Mouse (Mus musculus) neural tube, embryonic 13.5 days (tissue): Measurements from ENCODE around the gene Gm37419. TPM values are rescaled to one million over a fixed set of nuclear protein-coding genes. Genes with fewer than 3 reads are reported as not detected.

Experiments used
- ATAC-seq: fragments of 200-750 bp; cut with Nextera tagmentation; 2 replicates; pipeline ENCODE4 v1.8.0; 2017; ENCODE audit warnings: low read depth, mild to moderate bottlenecking, moderate TSS enrichment, moderate library complexity
- H3K27ac ChIP-seq: fragments of 300-500 bp; sonication (generic); replicated peaks from 2 replicates; pipeline ENCODE4 v1.5.1; 2015; ENCODE audit warnings: moderate library complexity, mild to moderate bottlenecking, inconsistent platforms
- H3K27me3 ChIP-seq: fragments of 300-500 bp; sonication (generic); 2 replicates; pipeline ENCODE4 v1.6.1; 2015; ENCODE audit warnings: mild to moderate bottlenecking, inconsistent platforms
- H3K36me3 ChIP-seq: fragments of 300-500 bp; sonication (generic); 2 replicates; pipeline ENCODE4 v1.6.1; 2015; ENCODE audit warnings: mild to moderate bottlenecking, inconsistent platforms
- H3K4me1 ChIP-seq: fragments of 300-500 bp; sonication (generic); replicated peaks from 2 replicates; pipeline ENCODE4 v1.6.1; 2015; ENCODE audit warnings: inconsistent platforms
- H3K4me2 ChIP-seq: fragments of 300-500 bp; sonication (generic); 2 replicates; pipeline ENCODE4 v1.6.1; 2015; ENCODE audit warnings: inconsistent platforms, mild to moderate bottlenecking, moderate library complexity
- H3K4me3 ChIP-seq: fragments of 300-500 bp; sonication (generic); 2 replicates; pipeline ENCODE4 v1.5.1; 2015; ENCODE audit warnings: mild to moderate bottlenecking, inconsistent platforms
- H3K9ac ChIP-seq: fragments of 300-500 bp; sonication (generic); 2 replicates; pipeline ENCODE4 v1.6.1; 2015; ENCODE audit warnings: moderate library complexity, mild to moderate bottlenecking, inconsistent platforms
- H3K9me3 ChIP-seq: fragments of 300-500 bp; sonication (generic); 2 replicates; pipeline ENCODE4 v1.6.1; 2016; ENCODE audit warnings: inconsistent platforms
- WGBS: fragments of 180-500 bp; shearing (Covaris S2); methylation state at CpG from one replicate; pipeline ENCODE4 v1.1.7; 2015; 5-methylcytosine and 5-hydroxymethylcytosine counted together
- polyA plus RNA-seq: library from polyadenylated mRNA; unstranded; fragments of >200 nt; fragmentation: Nextera tagmentation; extraction: Ambion mirVana; gene quantifications from 2 replicates; pipeline ENCODE4 v1.2.1, GENCODE M21; 2015

Gene Gm37419
- polyA plus RNA-seq, 1 experiment from 2014 or later: not detected

DNA sequence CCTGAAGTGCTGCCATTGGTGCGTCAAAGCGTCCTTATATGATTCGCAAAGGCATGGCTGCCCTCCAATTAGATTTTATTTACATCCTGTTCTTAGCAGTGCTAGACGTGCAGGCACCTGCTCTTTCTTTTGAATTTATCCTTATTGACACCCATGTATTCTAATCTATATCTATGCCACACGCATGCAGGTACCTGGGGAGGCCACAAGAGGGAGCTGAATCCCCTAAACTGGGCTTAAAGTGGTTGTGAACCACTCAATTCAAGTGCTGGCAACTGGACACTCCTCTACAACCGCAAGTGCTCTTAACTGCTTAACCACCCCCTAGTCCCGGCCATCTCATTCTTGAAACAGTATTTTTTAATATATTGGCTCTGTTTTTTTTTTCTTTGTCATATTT is 21.0 kb upstream of the Gm37419 start:
- H3K4me2 ChIP-seq: no peak overlapping the region
- ATAC-seq: no peak
- no peak overlapping the region for H3K9ac ChIP-seq
- no peak overlapping the region for H3K4me3 ChIP-seq
- no peak overlapping the region for H3K27ac ChIP-seq
- H3K36me3 ChIP-seq: peaks cover 9% of the 10 kb centered on the region
- H3K9me3 ChIP-seq: no peaks in the 10 kb centered on the region
- H3K4me1 ChIP-seq: no peaks in the 10 kb centered on the region
- WGBS: 80% methylated on average over 7 of the region's 7 CpGs
- no peaks in the 10 kb centered on the region for H3K27me3 ChIP-seq

DNA sequence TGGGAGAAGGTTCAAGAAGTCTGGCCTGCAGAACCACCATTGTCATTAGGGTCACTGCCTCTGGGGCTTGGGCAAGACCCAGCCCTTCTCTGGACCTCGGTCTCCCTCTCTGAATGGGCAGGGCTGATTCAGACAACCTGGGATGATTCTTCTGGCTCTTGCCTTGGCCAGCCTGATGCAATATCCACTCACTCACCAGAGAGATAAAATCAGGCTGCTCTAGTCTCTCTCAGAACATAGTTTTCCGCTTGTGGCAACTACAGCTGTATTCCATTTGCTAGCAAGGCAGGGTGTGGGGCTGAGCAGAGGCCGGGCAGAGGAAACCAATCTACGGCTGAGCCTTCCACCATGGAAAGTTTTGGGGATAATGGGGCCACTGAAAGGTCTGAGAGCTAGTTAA is 19.4 kb upstream of the Gm37419 start:
- no peak overlapping the region for H3K27ac ChIP-seq
- no peak overlapping the region for H3K4me2 ChIP-seq
- WGBS: 91% methylated on average over 4 of the region's 4 CpGs
- no peaks in the 10 kb centered on the region for H3K4me1 ChIP-seq
- H3K9ac ChIP-seq: no peak overlapping the region
- peaks cover 9% of the 10 kb centered on the region for H3K36me3 ChIP-seq
- H3K4me3 ChIP-seq: no peak overlapping the region
- no peaks in the 10 kb centered on the region for H3K9me3 ChIP-seq
- ATAC-seq: no peak
- no peaks in the 10 kb centered on the region for H3K27me3 ChIP-seq

DNA sequence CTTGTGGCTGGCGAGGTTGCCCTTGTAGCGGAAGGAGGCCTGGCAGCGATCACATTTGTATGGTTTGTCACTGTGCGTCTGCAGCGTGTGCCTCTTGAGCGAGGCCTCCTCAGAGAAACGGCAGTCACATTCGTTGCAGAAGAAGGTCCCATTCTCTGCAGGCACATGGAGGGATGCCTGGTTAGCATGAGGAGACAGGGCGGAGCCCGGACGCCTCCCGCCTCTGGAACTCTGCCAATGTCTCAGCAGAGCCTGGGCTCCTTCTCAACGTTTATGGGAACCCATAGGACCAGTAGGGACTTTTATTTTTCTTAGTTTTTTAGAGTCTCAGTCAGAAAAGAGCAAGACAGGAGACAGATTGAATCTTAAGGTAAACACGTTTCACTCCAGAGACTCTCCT is 18.4 kb upstream of the Gm37419 start:
- Histone ChIP-seq H3K27ac (no peak overlapping the region), H3K9ac (no peak overlapping the region), H3K36me3 (peaks cover 9% of the 10 kb centered on the region), H3K27me3 (no peaks in the 10 kb centered on the region), H3K9me3 (no peaks in the 10 kb centered on the region), H3K4me2 (no peak overlapping the region), H3K4me3 (no peak overlapping the region), H3K4me1 (no peaks in the 10 kb centered on the region)
- 83% methylated on average over 14 of the region's 14 CpGs for WGBS
- ATAC-seq: no peak

DNA sequence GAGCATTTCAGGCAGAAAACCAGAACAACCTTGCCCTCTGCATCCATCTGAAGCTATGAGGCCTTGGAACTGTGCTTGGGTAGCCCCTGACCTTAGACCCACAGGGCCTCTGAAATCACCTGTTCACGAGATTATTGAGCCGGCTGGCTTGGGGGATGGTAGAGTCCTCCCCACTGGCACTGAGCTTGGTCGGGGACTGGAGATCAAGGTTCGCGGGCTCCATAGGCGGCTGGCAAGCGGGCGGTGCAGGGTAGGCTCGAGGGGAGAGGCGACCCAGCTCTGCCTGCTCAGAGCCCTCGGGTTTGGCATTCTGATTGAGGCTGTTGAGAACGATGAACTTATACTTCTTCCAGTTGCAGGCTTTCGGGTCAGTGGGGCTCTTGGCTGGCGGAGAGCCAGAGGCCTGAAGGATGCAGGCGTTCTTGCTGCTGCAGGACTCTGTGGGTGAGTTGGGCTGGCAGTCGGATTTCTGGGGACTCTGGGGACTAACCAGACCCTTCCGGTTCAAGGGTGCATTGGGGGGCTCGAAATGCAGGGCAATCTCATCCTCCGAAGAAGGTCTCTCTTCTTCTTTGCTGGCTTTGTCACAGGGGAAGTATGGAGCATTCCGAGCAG is 16.0 kb upstream of the Gm37419 start:
- H3K27ac ChIP-seq: no peak overlapping the region
- H3K27me3 ChIP-seq: no peaks in the 10 kb centered on the region
- no peaks in the 10 kb centered on the region for H3K9me3 ChIP-seq
- whole genome bisulfite sequencing: 81% methylated on average over 20 of the region's 20 CpGs
- no peaks in the 10 kb centered on the region for H3K4me1 ChIP-seq
- no peak overlapping the region for H3K4me3 ChIP-seq
- H3K4me2 ChIP-seq: no peak overlapping the region
- no peak for ATAC-seq
- H3K36me3 ChIP-seq: peaks cover 9% of the 10 kb centered on the region
- no peak overlapping the region for H3K9ac ChIP-seq

DNA sequence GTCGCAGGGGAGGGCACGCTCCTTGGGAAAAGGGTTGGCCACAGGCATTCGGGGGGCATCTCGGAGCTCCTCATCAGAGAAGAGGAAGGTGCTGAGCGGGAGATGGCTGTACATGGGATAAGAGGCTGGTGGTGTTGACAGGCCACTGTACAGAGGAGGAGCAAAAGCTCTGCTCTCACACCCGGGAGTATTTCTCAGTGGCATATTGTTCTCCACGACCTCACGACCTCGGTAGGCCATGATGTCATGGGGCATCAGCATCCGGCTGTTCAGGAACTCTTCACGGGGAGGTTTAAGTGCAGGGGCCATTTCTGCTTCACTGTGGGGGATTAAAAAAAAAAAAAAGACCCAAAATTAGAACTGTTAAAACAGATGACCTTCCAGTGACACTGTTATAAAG is 15.4 kb upstream of the Gm37419 start:
- no peak for ATAC-seq
- WGBS: 75% methylated on average over 11 of the region's 11 CpGs
- Histone ChIP-seq H3K36me3 (peaks cover 4% of the 10 kb centered on the region), H3K4me2 (no peak overlapping the region), H3K9ac (no peak overlapping the region), H3K27ac (no peak overlapping the region), H3K9me3 (no peaks in the 10 kb centered on the region), H3K27me3 (no peaks in the 10 kb centered on the region), H3K4me1 (no peaks in the 10 kb centered on the region), H3K4me3 (no peak overlapping the region)

DNA sequence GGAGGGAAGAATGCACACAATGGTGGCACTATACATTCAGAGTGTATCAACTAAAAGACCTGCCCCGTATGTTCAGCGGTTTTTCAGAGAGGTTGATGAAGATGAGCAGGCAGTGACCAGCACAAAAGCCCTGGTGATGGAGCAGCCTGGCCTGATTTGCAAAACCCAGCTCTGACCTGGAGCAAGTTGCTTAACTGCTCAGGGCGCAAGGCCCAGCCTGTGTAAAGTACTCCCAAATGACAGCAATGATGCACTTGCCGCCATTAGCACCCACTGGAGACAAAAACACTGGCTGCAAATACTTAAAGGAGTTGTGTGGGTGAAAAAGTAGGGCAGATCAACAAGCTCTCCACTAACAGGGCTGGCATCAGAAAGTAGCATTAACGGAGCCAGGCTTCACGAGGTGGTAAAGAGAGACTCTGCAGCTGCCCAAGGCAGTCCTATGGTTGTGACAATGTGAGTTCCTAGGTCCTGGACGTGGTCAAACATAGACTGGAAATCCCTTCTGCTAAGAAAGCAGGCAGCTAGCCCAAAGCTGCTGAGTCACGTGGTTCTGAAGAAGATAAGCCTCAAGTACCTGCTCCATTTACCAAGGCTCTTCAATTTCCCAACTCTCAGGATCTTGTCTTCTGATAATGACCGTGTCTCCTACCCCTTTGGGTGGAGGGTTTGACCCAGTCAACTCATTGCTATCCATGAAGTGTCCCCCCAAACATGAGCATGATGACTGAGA is 14.5 kb upstream of the Gm37419 start:
- no peak for ATAC-seq
- H3K4me1 ChIP-seq: no peaks in the 10 kb centered on the region
- 87% methylated on average over 9 of the region's 9 CpGs for WGBS
- no peak overlapping the region for H3K9ac ChIP-seq
- H3K9me3 ChIP-seq: no peaks in the 10 kb centered on the region
- H3K27ac ChIP-seq: no peak overlapping the region
- no peaks in the 10 kb centered on the region for H3K36me3 ChIP-seq
- no peak overlapping the region for H3K4me2 ChIP-seq
- no peak overlapping the region for H3K4me3 ChIP-seq
- no peaks in the 10 kb centered on the region for H3K27me3 ChIP-seq

DNA sequence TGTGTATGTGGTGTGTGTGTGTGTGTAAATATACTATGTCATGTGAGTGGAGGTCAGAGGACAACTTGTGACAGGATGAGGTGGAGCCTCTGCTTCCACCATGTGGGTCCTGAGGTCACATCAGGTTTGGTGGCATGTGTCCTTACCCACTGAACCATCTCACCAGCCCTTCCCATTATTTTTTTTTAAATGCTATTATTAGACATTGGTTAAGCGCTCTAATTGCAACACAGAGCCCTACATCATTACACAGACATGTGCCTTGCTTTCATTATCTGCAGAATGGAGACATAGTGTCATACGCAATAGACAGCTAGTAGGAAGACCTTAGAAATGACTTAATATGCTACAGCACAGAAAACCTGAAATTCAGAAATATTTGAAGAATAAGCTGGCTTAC is 12.1 kb upstream of the Gm37419 start:
- no peak overlapping the region for H3K4me2 ChIP-seq
- ATAC-seq: no peak
- WGBS: 91% methylated on average over 2 of the region's 2 CpGs
- no peaks in the 10 kb centered on the region for H3K36me3 ChIP-seq
- no peak overlapping the region for H3K27ac ChIP-seq
- H3K9me3 ChIP-seq: no peaks in the 10 kb centered on the region
- no peak overlapping the region for H3K9ac ChIP-seq
- H3K4me1 ChIP-seq: peaks cover 12% of the 10 kb centered on the region
- no peak overlapping the region for H3K4me3 ChIP-seq
- peaks cover 23% of the 10 kb centered on the region for H3K27me3 ChIP-seq

DNA sequence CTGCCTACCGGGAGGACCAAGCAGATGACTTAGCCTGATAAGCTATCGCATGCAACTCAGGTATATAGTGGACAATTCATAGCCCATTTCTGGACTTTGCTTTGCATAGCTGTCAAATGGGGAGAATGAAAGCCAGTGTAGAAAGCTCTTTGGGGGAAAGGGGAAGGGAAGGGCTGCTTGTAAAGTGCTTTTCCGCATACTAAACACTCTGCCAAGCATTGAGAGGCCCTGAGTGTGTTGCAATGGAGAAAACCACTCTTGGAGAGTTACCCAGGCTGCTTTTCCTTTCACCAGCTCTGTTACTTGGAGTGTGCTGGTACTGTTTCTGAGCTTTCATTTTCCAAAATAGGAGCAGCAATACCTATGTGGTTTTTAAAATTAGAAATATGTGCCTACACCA is 10.6 kb upstream of the Gm37419 start:
- Histone ChIP-seq H3K9me3 (no peaks in the 10 kb centered on the region), H3K9ac (no peak overlapping the region), H3K27me3 (peaks cover 33% of the 10 kb centered on the region), H3K4me3 (no peak overlapping the region), H3K4me1 (peaks cover 25% of the 10 kb centered on the region), H3K36me3 (no peaks in the 10 kb centered on the region), H3K27ac (no peak overlapping the region), H3K4me2 (no peak overlapping the region)
- 87% methylated on average over 3 of the region's 3 CpGs for WGBS
- no peak for ATAC-seq

DNA sequence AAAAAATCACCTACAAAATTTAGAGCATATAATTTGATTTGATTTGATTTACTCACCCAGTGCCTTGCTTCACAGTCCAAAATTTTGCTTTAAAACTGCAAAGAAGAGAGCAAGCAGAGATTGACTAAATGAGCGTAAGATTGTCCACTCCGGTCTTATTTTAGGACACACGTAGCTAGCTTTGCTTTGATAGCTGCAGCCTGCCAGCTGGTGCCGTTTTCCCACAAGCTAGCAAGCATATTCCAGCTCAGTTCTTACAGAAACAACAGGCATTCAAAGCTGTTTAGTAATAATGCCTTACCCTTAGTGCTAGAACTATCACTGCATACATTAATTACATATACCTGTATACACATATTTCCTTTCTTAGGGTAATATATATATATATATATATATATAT is 9.8 kb upstream of the Gm37419 start:
- Histone ChIP-seq H3K36me3 (no peaks in the 10 kb centered on the region), H3K27ac (no peak overlapping the region), H3K9ac (no peak overlapping the region), H3K4me1 (peaks cover 33% of the 10 kb centered on the region), H3K4me3 (no peak overlapping the region), H3K9me3 (no peaks in the 10 kb centered on the region), H3K27me3 (peaks cover 33% of the 10 kb centered on the region), H3K4me2 (no peak overlapping the region)
- ATAC-seq: no peak
- 79% methylated on average over 4 of the region's 4 CpGs for WGBS

DNA sequence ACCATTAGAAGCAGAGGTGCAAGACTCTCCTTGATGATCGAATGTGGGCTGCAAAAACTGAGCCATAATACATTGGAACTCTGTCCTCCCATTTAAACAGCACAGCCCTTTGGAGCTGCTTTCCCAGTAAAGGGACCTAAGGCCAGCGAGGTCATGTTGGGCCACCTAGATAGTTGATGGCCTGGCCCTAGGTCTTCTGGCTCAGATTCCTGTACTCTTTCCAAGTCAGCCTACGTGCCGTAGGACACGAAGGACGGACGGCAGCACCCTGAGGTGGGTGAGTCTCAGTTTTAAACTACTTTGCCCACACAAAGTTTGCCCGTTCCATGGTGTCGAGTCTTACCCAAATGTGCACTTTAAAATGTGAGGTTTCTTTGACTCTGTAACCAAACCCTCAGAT is 8.8 kb upstream of the Gm37419 start:
- peaks cover 38% of the 10 kb centered on the region for H3K27me3 ChIP-seq
- ATAC-seq: no peak
- WGBS: 92% methylated on average over 9 of the region's 9 CpGs

DNA sequence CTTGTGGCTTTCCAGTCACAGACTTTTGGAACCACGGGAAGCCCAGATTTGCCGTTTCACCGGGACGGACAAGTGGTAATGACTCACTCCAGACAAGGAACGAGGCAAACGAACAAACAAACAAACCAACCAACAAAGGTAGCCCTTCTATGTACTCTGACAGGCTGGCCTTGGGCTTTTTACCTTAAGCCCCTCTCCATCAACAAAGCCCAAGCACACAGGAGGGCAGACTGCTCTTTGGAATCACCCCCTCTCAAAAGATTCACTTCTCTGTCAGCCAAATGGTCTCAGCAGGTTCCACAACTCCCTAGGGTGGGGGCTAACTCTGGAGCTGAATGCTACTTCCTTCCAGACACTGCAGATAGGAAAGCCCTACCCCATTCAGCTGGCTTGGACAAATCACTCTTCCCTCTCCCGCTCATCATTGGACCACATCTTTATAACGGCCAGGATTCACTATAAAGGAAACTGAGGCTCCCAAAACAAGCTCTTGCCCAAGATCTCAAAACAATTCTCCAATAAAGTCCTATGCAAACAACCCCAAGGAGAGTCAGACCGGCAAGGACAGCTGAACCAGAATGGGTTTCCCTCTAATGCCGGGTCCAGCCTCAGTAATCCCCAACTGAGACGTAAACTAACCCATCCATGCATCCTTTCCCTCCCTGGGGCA is 7.9 kb upstream of the Gm37419 start:
- Histone ChIP-seq H3K4me1 (peaks cover 48% of the 10 kb centered on the region), H3K4me2 (peak overlapping the region; percentile 86), H3K9me3 (no peaks in the 10 kb centered on the region), H3K9ac (peak overlapping the region; percentile 65; the same call in 1 of the 2 replicates), H3K4me3 (peak overlapping the region; percentile 44), H3K27me3 (peaks cover 46% of the 10 kb centered on the region), H3K36me3 (no peaks in the 10 kb centered on the region), H3K27ac (no peak overlapping the region)
- WGBS: 10% methylated on average over 11 of the region's 11 CpGs
- ATAC-seq: no peak

More for the DNA sequence above, 8.8 kb upstream of the Gm37419 start:
- H3K9ac ChIP-seq: no peak overlapping the region
- H3K36me3 ChIP-seq: no peaks in the 10 kb centered on the region
- H3K4me3 ChIP-seq: no peak overlapping the region
- H3K27ac ChIP-seq: no peak overlapping the region
- no peak overlapping the region for H3K4me2 ChIP-seq
- H3K4me1 ChIP-seq: peaks cover 40% of the 10 kb centered on the region
- H3K9me3 ChIP-seq: no peaks in the 10 kb centered on the region

DNA sequence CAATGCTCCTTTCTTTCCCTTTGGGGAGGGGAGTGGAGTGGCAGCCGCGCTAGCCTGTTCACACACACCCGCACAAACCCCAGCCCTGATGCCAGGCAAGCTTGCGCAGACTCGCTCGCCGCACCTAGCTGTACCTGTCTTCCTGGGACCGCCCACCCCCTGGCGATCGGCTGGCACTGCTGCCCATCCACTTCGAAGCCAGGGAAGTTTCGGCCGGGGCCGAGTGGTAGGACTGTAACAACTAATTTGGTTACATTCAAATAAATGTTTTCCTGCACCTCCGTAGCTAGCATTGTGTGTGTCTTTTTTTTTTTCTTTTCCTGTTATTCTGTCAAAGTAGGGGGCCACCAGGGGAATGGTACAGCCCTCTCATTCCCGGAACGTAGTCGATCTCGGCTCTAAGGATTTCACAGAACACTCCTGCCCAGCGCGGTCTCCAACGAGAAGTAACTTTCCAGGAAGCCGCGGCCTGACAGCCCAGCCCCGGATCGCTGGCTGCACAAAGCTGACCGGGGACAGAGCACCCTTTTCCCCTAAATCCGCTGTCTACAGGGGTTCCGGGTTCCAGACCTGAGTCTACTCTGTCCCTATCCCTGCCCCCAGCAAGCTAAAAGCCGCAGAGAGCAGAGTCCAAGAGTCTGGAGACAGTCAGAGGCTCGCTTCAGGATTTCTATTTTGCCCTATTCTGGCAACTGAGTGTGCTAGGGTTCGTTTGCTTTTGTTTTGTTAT is 7.1 kb upstream of the Gm37419 start:
- H3K4me1 ChIP-seq: peaks cover 53% of the 10 kb centered on the region
- 2% methylated on average over 32 of the region's 32 CpGs for WGBS
- H3K27me3 ChIP-seq: peaks cover 53% of the 10 kb centered on the region

More for the DNA sequence above, 7.1 kb upstream of the Gm37419 start:
- no peaks in the 10 kb centered on the region for H3K9me3 ChIP-seq
- H3K4me2 ChIP-seq: peak overlapping the region; percentile 86
- H3K27ac ChIP-seq: no peak overlapping the region
- peak overlapping the region; percentile 65 for H3K9ac ChIP-seq
- no peak for ATAC-seq
- H3K4me3 ChIP-seq: peak overlapping the region; percentile 44
- no peaks in the 10 kb centered on the region for H3K36me3 ChIP-seq
